Mouse (Mus musculus): Measurements from ENCODE around the gene Txndc8.

DNA sequence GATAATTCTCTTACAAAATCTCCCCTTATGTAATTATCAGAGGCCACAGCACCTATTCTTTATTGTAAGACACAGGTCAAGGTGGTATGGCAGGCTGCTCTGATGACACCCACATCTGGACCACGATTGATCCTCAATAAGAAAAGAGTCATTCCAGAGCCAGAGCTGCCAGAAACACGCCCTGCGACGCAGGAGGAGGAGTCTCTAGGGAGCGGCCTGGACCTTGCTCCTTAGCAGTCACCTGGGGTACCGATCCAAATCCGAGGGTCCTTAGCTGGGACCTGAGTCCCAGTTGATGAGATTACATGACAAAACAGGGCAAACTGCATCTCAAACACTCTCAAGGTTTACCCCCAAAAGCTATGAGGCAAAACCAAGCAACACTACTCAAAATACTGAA lies 55.1 kb downstream of the Txndc8 start:
- TF ChIP-seq CTCF (IDR thresholded peaks at IDR 0.05; ENCODE audit: borderline replicate concordance, insufficient read depth, low read depth, low read length) (no peak), POLR2A (IDR thresholded peaks at IDR 0.05; ENCODE audit: borderline replicate concordance, insufficient read depth, low read length) (no peak)
